Mouse (Mus musculus): ENCODE results near the gene Cypt3.

Cypt3 gene

DNA sequence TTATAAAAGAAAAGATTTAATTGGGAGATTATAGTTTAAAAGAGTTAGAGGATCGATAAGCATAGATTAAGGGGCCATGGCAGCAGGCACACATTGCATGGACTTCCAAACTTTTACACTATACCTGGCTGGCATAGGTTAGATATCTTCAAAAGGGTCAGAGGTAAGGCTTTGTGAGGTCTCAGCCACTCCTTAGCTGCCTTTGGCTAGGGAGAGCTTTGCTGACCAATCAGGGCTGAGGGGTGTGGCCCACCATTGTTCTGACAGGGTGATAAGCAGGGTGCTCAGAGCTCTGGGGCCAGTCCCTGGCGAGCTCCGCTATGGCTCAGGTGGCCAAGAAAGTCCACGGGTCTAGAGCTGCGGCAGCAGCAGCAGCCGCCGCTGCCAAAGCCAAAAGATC lies at the start of gene Cypt3:
TSS of gene Cypt3 (plus strand) at position 301 of the 400 bp plus-strand sequence.
- no peak for DNase-seq (ENCODE audit: low read depth, low spot score)

DNA sequence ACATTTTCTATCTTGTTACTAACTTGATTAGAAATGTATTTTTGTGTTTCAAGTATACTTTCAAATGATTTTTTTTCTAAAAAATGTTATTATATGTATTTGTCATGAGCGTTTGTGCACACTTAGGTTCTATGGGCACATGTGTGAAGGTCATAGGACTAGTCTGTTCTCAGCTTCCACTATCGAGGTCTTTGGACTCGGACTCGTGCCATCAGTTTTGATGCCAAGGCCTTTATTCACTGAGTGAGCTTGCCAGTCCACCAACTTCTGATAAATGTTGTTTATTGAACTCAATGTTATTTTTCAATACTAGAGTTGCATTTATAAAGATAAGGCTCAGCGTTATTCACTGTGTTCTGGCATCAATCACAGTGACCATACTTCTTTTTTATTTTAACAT lies 42.9 kb upstream of the Cypt3 start:
- DNase-seq (ENCODE audit: low read depth, low spot score) = no peak

DNA sequence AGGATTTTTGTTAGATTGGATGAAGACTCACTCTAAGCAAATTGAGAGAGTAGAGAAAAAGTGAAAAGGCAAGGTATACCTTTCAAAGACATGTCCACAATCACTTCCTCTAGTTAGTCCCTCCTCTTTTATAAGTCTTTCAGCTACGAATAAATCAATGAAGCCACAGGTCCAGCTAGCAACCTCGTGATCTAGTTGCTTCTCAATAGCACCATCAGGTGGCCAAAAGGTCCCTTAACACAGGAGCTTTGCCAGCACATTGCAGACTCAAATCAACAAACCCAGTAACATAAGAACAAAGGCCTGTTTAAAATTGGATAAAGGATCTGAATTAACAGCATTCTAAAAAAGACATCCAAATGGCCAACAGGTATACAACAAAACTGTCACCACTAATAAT lies 30.0 kb upstream of the Cypt3 start:
- DNase-seq (ENCODE audit: low read depth, low spot score) = peak; percentile 9

DNA sequence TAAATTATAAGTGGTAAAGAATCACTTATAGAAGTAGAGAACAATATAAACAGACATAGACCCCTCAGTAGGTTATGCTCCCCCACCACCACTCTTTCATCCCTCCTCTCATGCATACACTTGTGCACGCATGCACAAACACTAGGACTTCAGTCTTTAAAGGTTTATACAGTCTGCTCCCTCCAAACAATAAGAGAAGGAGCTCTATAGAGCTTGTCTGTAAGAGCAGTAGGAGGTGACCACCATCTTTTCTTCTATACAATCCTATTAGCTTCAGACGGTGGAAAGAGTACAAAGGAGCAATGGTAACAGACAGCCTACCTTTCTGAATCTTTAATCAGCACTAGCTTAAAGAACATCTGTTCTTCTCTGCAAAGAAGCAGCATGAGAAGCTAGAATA lies 1.8 kb upstream of the Cypt3 start:
- no peak for DNase-seq (ENCODE audit: low read depth, low spot score)

DNA sequence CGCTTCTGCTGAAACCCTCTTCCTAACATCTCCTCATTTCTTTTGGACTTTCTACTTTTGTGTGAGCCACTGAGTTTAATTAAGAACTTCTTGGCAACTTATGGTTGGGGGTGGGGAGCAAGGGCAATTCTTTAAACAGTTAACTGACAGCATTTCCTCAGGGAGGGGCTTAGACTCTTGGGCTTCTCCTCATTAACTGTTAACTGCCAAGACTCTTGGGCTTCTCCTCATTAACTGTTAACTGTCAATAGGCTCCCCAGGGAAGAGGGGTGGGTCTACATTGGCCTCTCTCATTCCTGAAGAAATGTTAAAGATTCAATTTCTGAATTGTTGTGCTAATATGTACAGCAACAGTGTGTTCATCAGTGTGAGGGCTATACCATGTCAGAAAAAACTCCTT lies 6.3 kb downstream of the Cypt3 start:
- no peak for DNase-seq (ENCODE audit: low read depth, low spot score)

DNA sequence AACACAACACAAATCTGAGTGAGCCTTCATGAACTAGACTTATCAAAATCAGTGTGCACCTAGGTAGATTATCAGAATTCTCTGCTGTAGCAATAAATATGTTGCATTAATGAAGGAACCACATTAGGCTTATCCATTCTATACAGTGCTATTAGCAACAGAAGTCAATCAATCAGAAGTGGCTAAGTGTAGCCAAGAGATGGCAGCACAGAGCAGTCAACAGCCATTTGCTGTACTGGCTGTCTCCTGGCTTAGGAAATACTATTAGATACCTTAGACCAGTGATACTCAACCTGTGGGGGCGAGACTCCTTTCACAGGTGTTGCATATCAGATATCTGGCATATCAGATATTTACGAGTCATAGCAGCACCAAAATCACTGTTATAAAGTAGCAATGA lies 41.2 kb downstream of the Cypt3 start:
- DNase-seq (ENCODE audit: low read depth, low spot score) = no peak

All from embryo, embryonic 11.5 days (tissue).